Comparison of ENCODE assay signal across 14 mouse cellular contexts in the genomic region with DNA sequence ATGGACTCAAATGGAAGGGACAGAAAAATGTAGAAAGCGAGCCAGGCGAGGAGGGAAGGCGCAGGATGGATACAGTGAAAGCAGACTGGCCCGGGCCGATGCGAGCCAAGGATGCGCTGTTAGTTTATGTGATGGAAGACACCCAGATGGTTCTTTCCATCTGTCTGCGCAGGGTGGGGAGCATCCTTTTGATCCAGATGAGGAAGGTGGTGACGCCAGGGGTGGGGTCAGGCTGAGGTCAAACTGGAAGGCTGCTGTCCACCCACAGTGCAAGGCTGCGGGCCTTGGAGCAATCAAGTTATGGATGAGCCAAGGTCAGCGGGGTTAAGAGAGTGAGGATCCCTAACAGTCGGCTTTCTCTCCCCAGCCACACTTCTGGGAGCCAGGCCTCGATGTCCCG. TPM values are rescaled to one million over a fixed set of nuclear protein-coding genes. Genes with fewer than 3 reads are reported as not detected.
DNase-seq lines count a peak whose midpoint lies in the region; ATAC-seq and TF ChIP-seq lines count a peak whose summit lies in the region.
"Had no signal": no experiment of that assay in that cellular context is flagged by ENCODE, and none has a peak within 500 bp of the region (broad histone marks: within the 10 kb centered on the region; RNA-seq: fewer than 3 reads in every experiment).

No protein-coding gene starts in this region.

- 83% methylated on average over 14 of the region's 14 CpGs for WGBS in forebrain, embryonic 14.5 days
- 85% methylated on average over 14 of the region's 14 CpGs for WGBS in forebrain, embryonic 11.5 days
- WGBS in lung, adult 2 months, result 46% methylated on average over 14 of the region's 14 CpGs
- 51% methylated on average over 14 of the region's 14 CpGs for WGBS in stomach, postnatal 0 days

- no peak overlapping the region for H3K4me3 ChIP-seq in forebrain, embryonic 14.5 days (ENCODE audit: low read depth, low read length)
- H3K4me3 ChIP-seq in forebrain, embryonic 11.5 days (ENCODE audit: low read depth, low read length), result no peak overlapping the region
- no peak overlapping the region for H3K4me3 ChIP-seq in lung, adult 2 months (replicated peaks; ENCODE audit: extremely low read depth, low read depth, low read length)
- no peak overlapping the region for H3K4me3 ChIP-seq in stomach, postnatal 0 days (ENCODE audit: low read depth, low read length)
- H3K4me3 ChIP-seq: embryonic facial prominence, embryonic 13.5 days; midbrain, embryonic 15.5 days had no signal

- no peak overlapping the region for H3K9ac ChIP-seq in forebrain, embryonic 14.5 days (ENCODE audit: low read length)
- no peak overlapping the region for H3K9ac ChIP-seq in forebrain, embryonic 11.5 days (ENCODE audit: low read length)
- H3K9ac ChIP-seq in stomach, postnatal 0 days (ENCODE audit: low read length), result no peak overlapping the region

- H3K36me3 ChIP-seq in forebrain, embryonic 14.5 days (ENCODE audit: control insufficient read depth, insufficient read depth, low read length), result no peaks in the 10 kb centered on the region
- H3K36me3 ChIP-seq in forebrain, embryonic 11.5 days (ENCODE audit: control insufficient read depth, insufficient read depth, low read length), result no peaks in the 10 kb centered on the region
- H3K36me3 ChIP-seq in stomach, postnatal 0 days (ENCODE audit: control insufficient read depth, insufficient read depth, low read length), result no peaks in the 10 kb centered on the region
- H3K36me3 ChIP-seq: embryonic facial prominence, embryonic 13.5 days; midbrain, embryonic 15.5 days had no signal

- H3K4me1 ChIP-seq in forebrain, embryonic 14.5 days (ENCODE audit: control insufficient read depth, insufficient read depth, low read length), result peaks cover 14% of the 10 kb centered on the region
- H3K4me1 ChIP-seq in forebrain, embryonic 11.5 days (replicated peaks; ENCODE audit: control insufficient read depth, insufficient read depth, low read length), result peaks cover 4% of the 10 kb centered on the region; the same call in 1 of the 2 replicates
- H3K4me1 ChIP-seq in lung, adult 2 months (ENCODE audit: control insufficient read depth, insufficient read depth, low read length), result no peaks in the 10 kb centered on the region
- no peaks in the 10 kb centered on the region for H3K4me1 ChIP-seq in stomach, postnatal 0 days (replicated peaks; ENCODE audit: control insufficient read depth, insufficient read depth)

- DNase-seq in forebrain, embryonic 14.5 days (ENCODE audit: low spot score), result no peak
- no peak for DNase-seq in forebrain, embryonic 11.5 days (ENCODE audit: low spot score)
- peak; percentile 51 for DNase-seq in lung, postnatal 14 days
- no peak for DNase-seq in lung, adult 2 months
- DNase-seq in gastrocnemius, postnatal 25 days, result peak; percentile 75
- DNase-seq in stomach, postnatal 0 days (ENCODE audit: low spot score), result no peak
- no peak for DNase-seq in adrenal gland, postnatal 36 days
- DNase-seq in frontal cortex, postnatal 36 days (ENCODE audit: low spot score in 2 of 2), result no peak
- DNase-seq: adrenal gland, adult 2 months; heart, postnatal 10 days; spleen, adult 18-20 months had no signal

- H3K4me2 ChIP-seq in forebrain, embryonic 14.5 days (ENCODE audit: low read length), result no peak overlapping the region
- H3K4me2 ChIP-seq in forebrain, embryonic 11.5 days (ENCODE audit: low read depth, low read length, severe bottlenecking), result no peak overlapping the region
- H3K4me2 ChIP-seq in stomach, postnatal 0 days (replicated peaks; ENCODE audit: low read depth), result no peak overlapping the region
- H3K4me2 ChIP-seq: embryonic facial prominence, embryonic 13.5 days had no signal

- peak overlapping the region; percentile 46; the same call in 1 of the 2 replicates for H3K27ac ChIP-seq in forebrain, embryonic 14.5 days (ENCODE audit: low read depth, low read length)
- no peak overlapping the region for H3K27ac ChIP-seq in forebrain, embryonic 11.5 days (ENCODE audit: low read depth, low read length)
- peak overlapping the region; percentile 58; the same call in 1 of the 2 replicates for H3K27ac ChIP-seq in stomach, postnatal 0 days (replicated peaks)
- H3K27ac ChIP-seq: embryonic facial prominence, embryonic 13.5 days had no signal

- H3K27me3 ChIP-seq in forebrain, embryonic 14.5 days (replicated peaks; ENCODE audit: control insufficient read depth, insufficient read depth, low read length), result no peaks in the 10 kb centered on the region
- H3K27me3 ChIP-seq in forebrain, embryonic 11.5 days (ENCODE audit: control insufficient read depth, insufficient read depth, low read length), result no peaks in the 10 kb centered on the region
- H3K27me3 ChIP-seq in stomach, postnatal 0 days (ENCODE audit: control insufficient read depth, insufficient read depth, low read length), result no peaks in the 10 kb centered on the region
- H3K27me3 ChIP-seq: embryonic facial prominence, embryonic 13.5 days; midbrain, embryonic 15.5 days had no signal

- TF ChIP-seq EP300 in stomach, postnatal 0 days (optimal IDR thresholded peaks at IDR 0.05), result no peak

- no peak for ATAC-seq in forebrain, embryonic 14.5 days
- no peak for ATAC-seq in forebrain, embryonic 11.5 days (replicated peaks; ENCODE audit: low FRiP score)
- ATAC-seq in stomach, postnatal 0 days (ENCODE audit: low FRiP score, low TSS enrichment), result peak; percentile 68

- TF ChIP-seq POLR2A in lung, adult 2 months (IDR thresholded peaks at IDR 0.05; ENCODE audit: borderline replicate concordance, extremely low read depth, low read depth, low read length), result no peak

- no peaks in the 10 kb centered on the region for H3K9me3 ChIP-seq in forebrain, embryonic 14.5 days (replicated peaks; ENCODE audit: control insufficient read depth, low read length)
- H3K9me3 ChIP-seq in forebrain, embryonic 11.5 days (ENCODE audit: control insufficient read depth, low read length), result no peaks in the 10 kb centered on the region
- no peaks in the 10 kb centered on the region for H3K9me3 ChIP-seq in stomach, postnatal 0 days (ENCODE audit: control insufficient read depth, low read length)
- H3K9me3 ChIP-seq: embryonic facial prominence, embryonic 13.5 days; midbrain, embryonic 15.5 days had no signal

- no peak for TF ChIP-seq CTCF in lung, adult 2 months (IDR thresholded peaks at IDR 0.05; ENCODE audit: insufficient read depth, low read length)
- no peak for TF ChIP-seq CTCF in stomach, postnatal 0 days (IDR thresholded peaks at IDR 0.05; ENCODE audit: low read depth)

RNA-seq across cellular contexts. Expression of a gene that starts 8.3 kb away (rescaled TPM):
- polyA plus RNA-seq in forebrain, embryonic 14.5 days (2014; fragmentation: Nextera tagmentation; extraction: Ambion mirVana), result 0.28 and 0.46 TPM in 2 replicates
- not detected in 2 replicates for polyA plus RNA-seq in forebrain, embryonic 11.5 days (2014; fragmentation: Nextera tagmentation; extraction: Ambion mirVana)
- polyA plus RNA-seq in lung, adult 2 months (2012; rRNA removed), result 0.18 and 0.26 TPM in 2 replicates
- total RNA-seq in gastrocnemius, postnatal 25 days (2021), result not detected
- 0.12 and 0.30 TPM in 2 replicates for polyA plus RNA-seq in stomach, postnatal 0 days (2015; fragmentation: Nextera tagmentation; extraction: Ambion mirVana)
- not detected for total RNA-seq in adrenal gland, postnatal 36 days (2021)
- total RNA-seq: heart, postnatal 10 days had no signal
- polyA plus RNA-seq: C2C12; embryonic facial prominence, embryonic 13.5 days had no signal

RNA-seq across cellular contexts. Expression of a gene that starts 13.2 kb away (rescaled TPM):
- polyA plus RNA-seq in forebrain, embryonic 14.5 days (2014; fragmentation: Nextera tagmentation; extraction: Ambion mirVana), result 47.2 and 57.7 TPM in 2 replicates
- polyA plus RNA-seq in forebrain, embryonic 11.5 days (2014; fragmentation: Nextera tagmentation; extraction: Ambion mirVana), result 53.1 and 60.9 TPM in 2 replicates
- 55.2 and 57.8 TPM in 2 replicates for polyA plus RNA-seq in lung, adult 2 months (2012; rRNA removed)
- 10 to 100 TPM; 11.3 to 13.9 TPM for total RNA-seq in gastrocnemius, postnatal 25 days (2021)
- polyA plus RNA-seq in stomach, postnatal 0 days (2015; fragmentation: Nextera tagmentation; extraction: Ambion mirVana), result 9.0 and 10.0 TPM in 2 replicates
- 10 to 100 TPM; 25.4 to 37.4 TPM for total RNA-seq in adrenal gland, postnatal 36 days (2021)

RNA-seq across cellular contexts. Expression of a gene that starts 28.9 kb away (rescaled TPM):
- 37.9 and 39.7 TPM in 2 replicates for polyA plus RNA-seq in forebrain, embryonic 14.5 days (2014; fragmentation: Nextera tagmentation; extraction: Ambion mirVana)
- 37.1 and 43.0 TPM in 2 replicates for polyA plus RNA-seq in forebrain, embryonic 11.5 days (2014; fragmentation: Nextera tagmentation; extraction: Ambion mirVana)
- polyA plus RNA-seq in lung, adult 2 months (2012; rRNA removed), result 11.4 and 12.1 TPM in 2 replicates
- 1 to 10 TPM; 1.8 to 2.0 TPM for total RNA-seq in gastrocnemius, postnatal 25 days (2021)
- 8.9 and 9.3 TPM in 2 replicates for polyA plus RNA-seq in stomach, postnatal 0 days (2015; fragmentation: Nextera tagmentation; extraction: Ambion mirVana)
- total RNA-seq in adrenal gland, postnatal 36 days (2021), result 10 to 100 TPM; 41.6 to 64.0 TPM

Comparison
In these comparisons a context has a peak if more than half of its experiments do, and no peak if none do; other contexts are left out.
1. DNase-seq: peak in lung, postnatal 14 days (single experiment) and gastrocnemius, postnatal 25 days (single experiment); none in forebrain, embryonic 14.5 days (single experiment), forebrain, embryonic 11.5 days (single experiment), lung, adult 2 months (single experiment), stomach, postnatal 0 days (single experiment), adrenal gland, postnatal 36 days (0 of 2) and frontal cortex, postnatal 36 days (0 of 2).